Mouse (Mus musculus): ENCODE data around the gene Retreg3.
A peak's percentile ranks its signal among the peaks of the same experiment; 100 is the strongest.

Retreg3 gene

GRCm38 (mm10) chr11:101115564-101115963 lies 4.1 kb downstream of the Retreg3 start:
- no peak for DNase-seq (ENCODE audit: low spot score)

GRCm38 (mm10) chr11:101112186-101112585 lies 7.5 kb downstream of the Retreg3 start:
- DNase-seq (ENCODE audit: low spot score), result no peak

GRCm38 (mm10) chr11:101111178-101111577 lies 8.5 kb downstream of the Retreg3 start:
- DNase-seq (ENCODE audit: low spot score), result no peak

DNA sequence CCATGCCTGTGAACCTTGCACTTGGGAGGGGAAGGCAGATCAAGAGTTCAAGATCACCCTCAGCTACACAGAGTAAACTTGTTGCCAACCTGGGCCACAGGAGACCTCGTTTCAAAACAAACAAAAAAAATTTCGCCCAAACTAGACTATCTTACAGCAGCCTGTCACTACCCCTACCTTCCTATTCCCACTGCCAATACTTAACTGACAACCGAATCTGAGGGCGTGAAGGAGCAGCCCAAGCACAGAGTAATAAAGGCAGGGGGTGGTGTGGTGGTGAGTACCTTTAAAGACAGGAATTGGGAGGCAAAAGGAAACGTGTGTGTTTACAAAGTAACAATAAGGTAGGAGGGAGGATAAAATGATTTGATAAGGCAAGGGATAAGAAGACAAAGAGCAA lies 9.0 kb downstream of the Retreg3 start:
- DNase-seq (ENCODE audit: low spot score), result no peak

DNA sequence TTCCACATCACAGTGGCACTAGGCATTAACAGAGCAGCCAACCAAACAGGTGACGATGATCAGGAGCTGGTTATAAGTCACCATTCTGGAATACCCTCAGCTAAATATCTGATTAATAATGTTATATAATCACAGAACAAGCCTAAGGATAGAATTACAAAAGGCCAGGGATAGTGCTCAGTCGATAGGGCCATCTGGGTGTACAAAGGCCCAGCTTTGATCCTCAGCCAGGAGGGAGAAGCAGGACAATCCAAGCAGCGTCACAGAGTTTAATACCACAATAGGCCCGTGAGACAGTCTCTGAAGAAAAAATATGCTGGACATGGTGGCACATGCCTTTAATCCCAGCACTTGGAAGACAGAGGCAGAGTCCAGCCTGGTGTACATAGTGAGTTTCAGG lies 10.3 kb downstream of the Retreg3 start:
- no peak for DNase-seq (ENCODE audit: low spot score)

DNA sequence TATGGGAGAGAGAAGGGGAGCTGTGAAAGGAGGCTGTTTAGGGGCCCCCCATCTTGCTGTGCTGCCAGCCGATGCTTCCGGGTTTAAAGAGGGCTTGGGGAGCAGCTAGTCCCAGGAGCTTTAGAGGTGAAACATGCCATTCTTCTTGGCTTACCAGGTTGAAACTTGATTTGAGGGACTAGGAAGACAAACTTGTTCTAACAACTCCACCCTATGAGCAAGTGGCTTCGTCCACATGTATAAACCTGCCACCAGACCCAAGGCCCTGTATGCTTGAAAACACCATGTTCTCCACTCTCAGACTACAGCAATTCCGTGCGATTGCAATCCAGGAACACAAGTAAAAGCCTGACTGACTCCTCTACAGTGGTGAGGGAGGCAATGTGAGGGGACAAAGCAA lies 16.7 kb downstream of the Retreg3 start:
- DNase-seq (ENCODE audit: low spot score), result no peak

DNA sequence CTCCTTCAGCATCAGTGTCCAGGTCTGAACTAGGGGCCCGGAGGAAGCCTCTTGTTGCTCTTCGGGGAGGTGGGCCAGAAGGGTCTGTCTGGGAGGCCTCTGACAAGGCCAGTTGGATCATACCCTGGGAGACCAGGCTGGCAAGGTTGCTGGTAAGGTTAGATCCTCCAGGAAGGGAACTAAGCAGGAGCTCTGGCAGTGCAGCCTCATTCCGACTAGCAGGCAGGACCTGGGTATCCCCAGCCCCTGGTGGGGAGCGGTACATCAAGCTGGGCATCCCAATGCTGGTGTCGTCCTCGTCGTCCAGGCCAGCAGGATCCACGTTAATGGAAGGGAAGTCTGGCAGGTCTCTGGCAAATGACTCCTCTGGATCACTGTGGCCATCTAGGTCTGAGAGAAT lies 21.5 kb downstream of the Retreg3 start:
- DNase-seq (ENCODE audit: low spot score), result no peak

GRCm38 (mm10) chr11:101095314-101096024 lies 24.2 kb downstream of the Retreg3 start, which contains the start of gene Psmc3ip:
Gene Psmc3ip, minus strand, starts transcription at chr11:101095436.
- peak; percentile 90 for DNase-seq (ENCODE audit: low spot score)

- no peak for DNase-seq (ENCODE audit: low spot score)
Observed at GRCm38 (mm10) chr11:101094930-101095313, 24.8 kb downstream of the Retreg3 start.

GRCm38 (mm10) chr11:101089931-101090330 lies 29.8 kb downstream of the Retreg3 start:
- DNase-seq (ENCODE audit: low spot score), result no peak

DNA sequence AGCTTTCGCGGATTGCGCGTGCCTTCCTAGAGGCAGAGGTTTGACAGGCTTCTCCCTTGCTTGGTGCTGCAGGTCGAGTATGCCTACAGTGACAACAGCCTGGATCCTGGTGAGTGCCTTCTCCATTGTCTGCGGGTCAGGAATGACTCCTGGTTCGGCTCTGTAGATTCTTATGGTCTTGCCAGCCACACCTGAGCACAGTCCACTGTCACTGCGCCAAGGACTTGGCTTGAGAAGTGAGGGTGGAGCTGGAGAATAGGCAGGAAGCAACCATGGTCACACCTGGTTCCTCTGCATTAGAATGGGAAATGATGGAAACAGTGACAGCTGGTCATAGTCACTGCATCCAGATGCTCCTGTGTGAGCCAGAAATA lies 32.0 kb downstream of the Retreg3 start:
- DNase-seq (ENCODE audit: low spot score), result no peak

- DNase-seq (ENCODE audit: low spot score), result peak; percentile 86
Observed at GRCm38 (mm10) chr11:101086756-101087681, 32.7 kb downstream of the Retreg3 start, which contains the start of gene Mlx. Gene Mlx, plus strand, starts transcription at chr11:101087277.

- DNase-seq (ENCODE audit: low spot score), result no peak
Observed at GRCm38 (mm10) chr11:101086323-101086674, 33.4 kb downstream of the Retreg3 start.

DNA sequence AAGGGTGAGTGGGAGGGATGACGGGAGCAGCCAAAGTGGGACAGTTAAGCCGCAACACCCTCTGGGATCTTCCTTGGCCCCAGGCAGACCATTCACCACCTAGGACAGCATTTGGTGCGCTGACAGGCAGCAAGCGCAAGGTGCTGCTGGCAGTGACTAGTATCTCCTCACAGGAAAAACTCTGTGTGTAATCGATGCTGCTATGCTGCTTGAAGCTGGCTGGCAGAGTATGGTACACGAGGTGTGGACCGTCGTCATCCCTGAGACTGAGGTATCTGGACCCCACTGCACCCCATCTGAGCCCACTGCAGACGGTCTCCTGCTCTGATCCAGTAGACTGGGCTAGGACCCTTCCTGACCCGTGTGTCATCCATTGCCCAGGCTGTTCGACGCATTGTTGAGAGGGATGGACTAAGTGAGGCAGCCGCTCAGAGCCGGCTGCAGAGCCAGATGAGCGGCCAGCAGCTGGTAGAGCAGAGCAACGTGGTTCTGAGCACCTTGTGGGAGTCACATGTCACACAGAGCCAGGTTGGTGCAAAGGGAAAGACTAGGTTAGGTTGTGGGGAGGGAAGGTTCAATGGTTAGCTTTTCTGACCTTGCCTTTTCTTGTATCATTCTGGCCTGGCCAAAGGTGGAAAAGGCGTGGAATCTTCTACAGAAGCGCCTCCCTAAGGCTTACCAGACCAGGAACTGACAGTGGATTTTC lies 33.9 kb downstream of the Retreg3 start:
- no peak for DNase-seq (ENCODE audit: low spot score)

DNA sequence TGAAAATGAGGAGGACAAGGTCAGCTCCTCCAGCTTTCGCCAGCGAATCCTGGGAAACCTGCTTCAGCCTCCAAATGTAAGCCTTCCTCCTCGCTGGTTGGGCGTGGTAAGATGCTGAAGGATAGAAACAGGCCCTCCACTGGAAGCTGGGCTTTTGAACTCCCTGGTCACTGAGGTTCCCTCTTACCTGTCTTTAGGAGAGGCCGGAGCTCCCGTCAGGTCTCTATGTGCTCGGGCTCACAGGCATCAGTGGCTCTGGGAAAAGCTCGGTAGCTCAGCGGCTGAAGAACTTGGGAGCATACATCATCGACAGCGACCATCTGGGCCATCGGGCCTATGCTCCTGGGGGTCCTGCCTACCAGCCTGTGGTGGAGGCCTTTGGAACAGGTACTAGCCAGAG lies 34.9 kb downstream of the Retreg3 start:
- no peak for DNase-seq (ENCODE audit: low spot score)

DNA sequence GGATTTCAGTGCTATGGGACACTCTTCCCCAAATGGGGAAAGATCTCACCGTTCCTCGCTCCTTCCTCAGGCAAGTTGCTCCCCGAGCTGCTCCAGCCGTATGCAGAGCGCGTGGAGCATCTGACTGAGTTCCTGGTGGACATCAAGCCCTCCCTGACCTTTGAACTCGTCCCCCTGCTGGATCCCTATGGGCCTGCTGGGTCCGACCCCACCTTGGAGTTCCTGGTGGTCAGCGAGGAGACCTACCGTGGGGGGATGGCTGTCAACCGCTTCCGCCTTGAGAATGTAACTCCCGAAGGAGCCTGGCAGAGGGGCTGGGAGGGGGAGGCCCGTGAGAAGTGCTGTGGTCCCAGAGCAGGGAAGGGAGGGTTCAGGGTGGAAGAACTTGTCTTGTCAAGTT lies 35.4 kb downstream of the Retreg3 start:
- DNase-seq (ENCODE audit: low spot score), result no peak

DNA sequence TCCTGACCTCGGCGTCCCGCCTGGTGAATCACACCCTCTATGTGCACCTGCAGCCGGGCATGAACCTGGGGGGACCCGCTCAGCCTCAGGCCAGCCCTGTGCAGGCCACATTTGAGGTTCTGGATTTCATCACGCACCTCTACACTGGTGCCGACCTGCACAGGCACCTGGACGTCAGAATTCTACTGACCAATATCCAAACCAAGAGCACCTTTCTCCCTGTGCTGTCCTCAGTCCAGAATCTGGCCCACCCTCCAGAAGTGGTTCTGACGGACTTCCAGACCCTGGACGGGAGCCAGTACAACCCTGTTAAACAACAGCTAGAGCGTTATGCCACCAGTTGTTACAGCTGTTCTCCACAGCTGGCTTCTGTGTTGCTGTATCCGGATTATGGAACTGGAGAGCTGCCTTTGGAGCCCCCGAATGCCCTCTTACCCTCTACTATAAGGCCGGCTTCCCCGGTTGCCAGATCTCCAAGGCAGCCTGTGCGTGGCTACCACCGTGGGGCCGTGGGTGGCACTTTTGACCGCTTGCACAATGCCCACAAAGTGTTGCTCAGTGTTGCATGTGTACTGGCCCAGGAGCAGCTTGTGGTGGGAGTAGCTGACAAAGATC lies 36.5 kb downstream of the Retreg3 start:
- DNase-seq (ENCODE audit: low spot score), result no peak

DNA sequence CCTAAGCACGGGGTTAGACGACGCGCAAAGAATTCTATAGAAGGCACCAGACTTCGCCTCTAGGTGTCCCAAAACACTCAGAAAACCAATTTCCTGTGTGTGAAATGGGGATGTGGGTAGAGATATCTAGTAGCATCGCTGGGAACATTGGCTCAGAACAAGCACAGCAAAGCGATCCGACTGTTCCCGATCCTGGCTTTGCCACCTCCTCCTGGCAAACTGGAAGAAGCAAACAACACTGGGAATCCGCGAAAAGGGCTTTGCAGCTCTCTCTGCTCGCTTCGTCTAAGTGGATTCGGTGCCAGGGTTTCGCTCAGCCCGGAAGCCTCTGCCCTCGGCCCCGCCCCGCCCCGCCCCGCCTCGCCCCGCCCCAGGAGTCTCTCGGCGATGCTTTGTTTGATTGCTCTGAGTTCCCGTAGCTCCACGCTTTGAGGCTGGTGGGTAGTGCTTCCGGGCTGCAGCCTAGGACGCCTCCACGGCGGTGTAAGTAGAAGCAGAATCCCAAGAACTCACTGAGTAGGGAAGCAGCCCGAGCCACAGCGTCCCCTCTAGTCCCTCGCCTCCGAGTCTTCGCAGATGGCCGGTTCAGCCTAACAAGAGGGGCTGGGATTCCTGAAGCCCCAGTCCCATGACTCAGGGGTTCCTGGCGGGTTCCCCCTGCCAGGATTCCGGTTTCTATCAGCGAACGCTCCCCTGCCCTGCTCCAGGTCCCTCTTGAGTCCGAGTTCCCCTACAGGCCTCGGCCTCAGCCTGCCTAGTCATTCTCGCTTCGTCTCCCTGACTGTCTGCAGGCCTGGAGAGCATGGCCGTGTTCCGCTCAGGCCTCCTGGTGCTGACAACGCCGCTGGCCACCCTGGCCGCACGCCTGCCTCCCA lies 37.2 kb downstream of the Retreg3 start, which contains the start of gene Coasy:
Coasy (plus strand) TSS at position 358 of the 875 bp plus-strand sequence.
- peak; percentile 80 for DNase-seq (ENCODE audit: low spot score)

GRCm38 (mm10) chr11:101081659-101082058 lies 38.0 kb downstream of the Retreg3 start:
- DNase-seq (ENCODE audit: low spot score), result no peak

- no peak for DNase-seq (ENCODE audit: low spot score)
Observed at GRCm38 (mm10) chr11:101080421-101080820, 39.3 kb downstream of the Retreg3 start.

DNA sequence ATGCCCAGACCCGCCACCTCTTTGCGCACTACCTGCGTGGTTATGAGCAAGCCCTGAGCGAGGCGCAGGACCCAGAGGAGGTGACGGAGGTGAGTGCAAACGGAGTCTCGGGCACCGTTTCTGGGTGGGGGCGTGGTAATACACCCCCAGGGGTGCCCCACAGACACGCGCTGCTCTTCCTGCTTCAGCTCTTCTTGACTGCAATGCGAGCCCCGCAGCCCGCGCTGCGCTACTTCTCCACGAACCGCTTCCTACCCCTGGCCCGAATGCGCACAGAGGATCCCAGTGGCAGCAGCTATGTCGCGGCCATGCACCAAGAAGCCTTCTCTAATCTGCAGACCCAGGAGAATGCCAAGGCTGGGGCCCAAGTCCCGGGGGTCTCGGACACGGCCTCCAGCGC lies 39.9 kb downstream of the Retreg3 start:
- no peak for DNase-seq (ENCODE audit: low spot score)
